Mouse (Mus musculus) left cerebral cortex, postnatal 14 days (tissue): ENCODE data around the gene Tenm3. TPM values are rescaled to one million over a fixed set of nuclear protein-coding genes. Genes with fewer than 3 reads are reported as not detected.

Source experiments
- DNase-seq, 2 experiments: peaks; one replicate each; pipeline ENCODE4 v3.0.0; 2021 to 2022; ENCODE audit warnings: low spot score in 2 of 2, mixed read lengths in 1 of 2
- intact Hi-C: fragments of 180-260 bp; cut with DNase I; formaldehyde crosslinking; loops from one replicate; pipeline ENCODE4 v1.15.1; 2025
- long read RNA-seq, 2 experiments: library from polyadenylated mRNA; stranded (forward); transcript quantifications; one replicate each; pipeline ENCODE4 v2.0.0; 2021
- total RNA-seq, 2 experiments: library from RNA; stranded (reverse); gene quantifications; 2 replicates each; pipeline ENCODE4 v1.2.3; 2021

The Tenm3 gene
- total RNA-seq = 100 to 1,000 TPM in 1 of 2 experiments, 10 to 100 TPM in 1; 80.8 to 102 TPM
- long read RNA-seq, experiment 1, partial matches to known transcripts = 32 of 34 reads
- long read RNA-seq, experiment 1, other reads (novel, unspliced or antisense) = 1 of 34 reads
- long read RNA-seq, experiment 2, partial matches to known transcripts = 9 of 12 reads
- long read RNA-seq, experiment 2, other reads (novel, unspliced or antisense) = 0 of 12 reads

DNA sequence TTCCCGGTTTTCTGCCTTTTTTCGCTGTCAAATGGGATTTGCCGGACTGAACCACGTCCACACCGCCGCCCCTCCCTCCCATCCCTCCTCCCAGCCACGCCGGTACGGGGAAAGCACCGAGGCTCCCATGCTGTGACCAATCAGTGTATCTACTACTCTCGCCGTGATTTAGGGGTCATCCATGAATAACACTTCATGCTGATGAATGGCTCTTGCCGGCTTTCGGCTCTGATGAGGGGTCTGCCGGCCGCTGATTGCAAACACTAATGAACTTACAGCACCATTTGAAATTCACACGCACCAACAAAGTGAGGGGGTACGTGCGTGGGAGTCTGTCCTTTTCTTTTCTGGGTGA lies at the start of gene Tenm3:
Gene Tenm3 (minus strand): TSS at position 21 of the 355 bp plus-strand sequence.
- intact Hi-C loops = loop anchor here (5.0 to 10.0 kb wide), 3 partner anchors 179 to 622 kb away; no protein-coding TSS in a partner anchor
- no peak for DNase-seq

DNA sequence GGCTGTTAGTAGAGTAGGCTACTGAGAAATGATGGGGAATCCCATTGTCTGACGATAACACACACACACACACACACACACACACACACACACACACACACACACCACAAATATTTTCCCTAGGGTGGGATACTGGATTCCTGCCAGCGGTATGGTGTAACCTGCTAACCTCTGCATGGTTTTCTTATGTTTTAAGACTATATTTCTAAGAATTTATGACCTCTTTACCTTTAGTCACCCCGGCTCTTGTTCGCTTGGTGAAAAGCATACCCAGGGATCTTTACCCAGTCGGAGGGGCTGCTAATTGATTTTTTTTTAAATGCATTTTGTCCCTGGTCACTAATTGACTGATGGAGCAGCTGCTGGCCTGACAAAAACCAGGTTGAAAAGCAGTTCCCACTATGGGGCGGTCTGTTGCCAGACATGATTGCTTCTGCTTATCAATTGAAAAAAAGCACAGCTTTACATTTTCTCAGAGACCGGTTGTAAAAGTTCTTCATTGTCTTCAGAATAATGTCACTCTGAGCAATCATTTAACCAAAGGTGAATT lies 46.5 kb upstream of the Tenm3 start:
- intact Hi-C loops = no loop called here
- DNase-seq = no peak

DNA sequence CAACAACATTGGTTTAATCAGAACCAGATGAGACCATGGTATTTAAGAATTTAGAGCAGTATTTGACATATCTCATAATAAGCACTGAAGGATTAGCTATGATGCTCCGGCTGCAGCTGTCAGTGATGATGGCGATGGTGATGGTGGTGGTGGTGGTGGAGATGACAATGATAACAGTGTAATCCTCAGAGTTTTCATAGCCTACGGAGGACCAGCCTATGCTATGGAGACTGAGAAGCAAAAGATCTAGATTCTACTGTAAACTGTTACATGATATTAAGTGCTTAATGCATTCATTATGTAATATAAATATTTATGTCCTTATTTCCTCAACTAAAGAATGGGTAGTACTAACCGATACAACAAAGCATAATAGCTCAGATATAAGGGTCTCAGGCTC lies 40.5 kb upstream of the Tenm3 start:
- DNase-seq = no peak
- intact Hi-C loops = no loop called here

GRCm38 (mm10) chr8:48880585-48880984 lies 36.8 kb upstream of the Tenm3 start:
- DNase-seq = peak; percentile 10 to 36
- intact Hi-C loops = no loop called here

GRCm38 (mm10) chr8:48865972-48866371 lies 22.2 kb upstream of the Tenm3 start:
- intact Hi-C loops = no loop called here
- no peak for DNase-seq

GRCm38 (mm10) chr8:48865485-48865884 lies 21.7 kb upstream of the Tenm3 start:
- DNase-seq = no peak
- intact Hi-C loops = no loop called here

- intact Hi-C loops = no loop called here
- no peak for DNase-seq
These were observed 6.7 kb upstream of the Tenm3 start for GRCm38 (mm10) chr8:48850223-48851010.

- DNase-seq = no peak
- intact Hi-C loops = loop anchor here (10.0 kb wide), 1 partner anchor 184 kb away; no protein-coding TSS in a partner anchor
These were observed 5.4 kb upstream of the Tenm3 start for GRCm38 (mm10) chr8:48849091-48849616.

GRCm38 (mm10) chr8:48844961-48845360 lies 1.2 kb upstream of the Tenm3 start:
- no peak for DNase-seq
- intact Hi-C loops = loop anchor here (5.0 to 10.0 kb wide), 3 partner anchors 180 to 623 kb away; no protein-coding TSS in a partner anchor

GRCm38 (mm10) chr8:48844370-48844905 lies 687 bp upstream of the Tenm3 start:
- DNase-seq = no peak
- intact Hi-C loops = loop anchor here (5.0 to 10.0 kb wide), 3 partner anchors 180 to 622 kb away; no protein-coding TSS in a partner anchor

GRCm38 (mm10) chr8:48842991-48843930 lies 490 bp downstream of the Tenm3 start:
- DNase-seq = peak; percentile 45 to 65
- intact Hi-C loops = loop anchor here (5.0 to 10.0 kb wide), 3 partner anchors 178 to 621 kb away; no protein-coding TSS in a partner anchor

DNA sequence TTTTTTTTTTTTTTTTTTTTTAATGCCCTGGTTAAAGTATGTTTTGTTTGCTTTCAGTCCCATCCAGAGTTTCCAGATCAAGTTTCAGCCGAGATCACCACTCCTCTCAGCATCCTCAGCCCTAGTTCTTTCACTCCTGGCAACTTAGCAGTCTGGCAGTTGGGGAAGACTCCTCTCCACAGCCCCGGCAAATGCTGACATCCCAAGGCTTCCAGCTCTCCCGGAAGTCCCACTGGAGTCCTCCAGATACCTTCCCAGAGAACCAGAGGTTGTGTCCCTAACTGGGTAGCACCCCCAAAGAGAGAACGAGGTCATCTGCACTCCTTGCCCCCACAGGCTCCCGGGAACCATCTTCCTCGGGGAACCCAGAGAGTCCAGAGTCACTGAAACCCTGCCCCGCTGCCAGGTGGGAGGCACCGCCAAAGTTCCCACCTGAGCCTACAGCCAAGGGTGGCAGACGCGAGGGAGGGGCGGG lies 1.2 kb downstream of the Tenm3 start:
- no peak for DNase-seq
- intact Hi-C loops = loop anchor here (5.0 to 10.0 kb wide), 3 partner anchors 178 to 620 kb away; no protein-coding TSS in a partner anchor

- intact Hi-C loops = loop anchor here (5.0 to 10.0 kb wide), 3 partner anchors 177 to 620 kb away; no protein-coding TSS in a partner anchor
- DNase-seq = no peak
These were observed 1.7 kb downstream of the Tenm3 start for GRCm38 (mm10) chr8:48842035-48842434.

DNA sequence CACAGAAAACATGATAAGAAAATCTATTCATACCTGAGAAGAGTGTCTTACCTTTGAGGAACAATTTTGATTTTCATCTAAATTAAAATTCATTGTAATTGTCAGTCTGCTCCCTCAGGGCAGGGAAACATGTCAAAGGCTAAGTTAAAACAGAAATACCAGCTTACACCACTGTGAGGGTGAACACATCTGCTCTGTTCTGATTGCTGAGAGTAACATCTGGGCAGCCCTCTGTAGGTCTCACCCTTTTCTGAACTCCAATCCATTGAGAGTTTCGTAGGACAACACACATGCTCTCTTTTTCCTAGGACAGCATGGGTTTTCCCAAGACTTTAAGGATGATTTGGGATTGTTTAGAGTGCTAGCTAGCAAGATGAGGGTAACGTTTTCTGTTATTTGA lies 8.0 kb downstream of the Tenm3 start:
- no peak for DNase-seq
- intact Hi-C loops = no loop called here

DNA sequence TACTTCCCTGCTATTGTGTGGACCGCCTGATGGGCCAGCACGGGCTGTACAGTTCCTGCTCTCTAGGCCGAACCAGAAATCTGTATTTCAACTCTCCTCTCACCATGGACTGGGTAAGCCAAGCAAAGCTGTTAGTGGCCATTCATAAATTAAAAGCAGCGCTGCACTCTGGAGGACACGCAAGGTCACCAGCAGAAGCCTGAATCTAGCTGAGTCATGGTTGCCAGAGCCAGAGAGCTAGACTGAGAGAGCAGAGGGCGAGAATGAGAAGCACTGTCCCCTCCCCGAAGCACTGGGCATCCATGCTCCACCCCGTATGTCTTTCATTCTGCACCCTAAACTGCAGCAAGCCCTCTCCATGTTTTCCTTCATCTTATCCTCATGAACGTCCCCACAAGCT lies 16.3 kb downstream of the Tenm3 start:
- intact Hi-C loops = loop anchor here (10.0 kb wide), 1 partner anchor 263 kb away; no protein-coding TSS in a partner anchor
- DNase-seq = no peak

DNA sequence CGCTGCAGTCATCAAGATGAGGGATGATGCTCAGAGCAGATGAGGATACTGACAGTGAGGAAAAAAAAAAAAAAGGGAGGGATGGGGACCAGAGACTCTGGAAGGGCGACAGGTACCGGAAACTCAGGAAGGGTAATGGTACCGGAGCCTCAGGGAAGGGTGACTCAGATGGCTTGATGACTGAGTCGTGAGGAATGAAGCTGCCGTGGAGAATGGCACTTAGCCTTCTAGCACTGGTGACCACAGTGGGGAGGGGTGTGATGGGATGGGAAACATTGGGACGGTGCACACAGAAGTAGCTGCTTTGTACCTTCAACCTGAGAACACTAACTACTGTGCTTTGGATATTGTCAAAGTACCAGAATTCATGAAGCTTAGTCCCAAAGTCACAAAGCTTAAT lies 18.1 kb downstream of the Tenm3 start:
- no peak for DNase-seq
- intact Hi-C loops = loop anchor here (10.0 kb wide), 1 partner anchor 261 kb away; no protein-coding TSS in a partner anchor

- no peak for DNase-seq
- intact Hi-C loops = loop anchor here (10.0 kb wide), 1 partner anchor 257 kb away; no protein-coding TSS in a partner anchor
These were observed 21.5 kb downstream of the Tenm3 start for GRCm38 (mm10) chr8:48822291-48822690.

GRCm38 (mm10) chr8:48819962-48820361 lies 23.8 kb downstream of the Tenm3 start:
- intact Hi-C loops = loop anchor here (10.0 kb wide), 1 partner anchor 255 kb away; no protein-coding TSS in a partner anchor
- no peak for DNase-seq
